Mouse (Mus musculus) lung, adult 2 months (tissue): ENCODE measurements around the gene Fam184b.

Experiments used
- CTCF ChIP-seq: fragments of 200-500 bp; IDR thresholded peaks from 2 replicates; pipeline ENCODE4 v1.5.1; 2011; ENCODE audit warnings: mild to moderate bottlenecking, low read length, control low read depth; ENCODE audit not compliant: insufficient read depth
- POLR2A ChIP-seq: fragments of 200-500 bp; IDR thresholded peaks from 2 replicates; pipeline ENCODE4 v1.6.1; 2011; ENCODE audit warnings: low read depth, mild to moderate bottlenecking, control low read depth, low read length, borderline replicate concordance; ENCODE audit errors: extremely low read depth

DNA sequence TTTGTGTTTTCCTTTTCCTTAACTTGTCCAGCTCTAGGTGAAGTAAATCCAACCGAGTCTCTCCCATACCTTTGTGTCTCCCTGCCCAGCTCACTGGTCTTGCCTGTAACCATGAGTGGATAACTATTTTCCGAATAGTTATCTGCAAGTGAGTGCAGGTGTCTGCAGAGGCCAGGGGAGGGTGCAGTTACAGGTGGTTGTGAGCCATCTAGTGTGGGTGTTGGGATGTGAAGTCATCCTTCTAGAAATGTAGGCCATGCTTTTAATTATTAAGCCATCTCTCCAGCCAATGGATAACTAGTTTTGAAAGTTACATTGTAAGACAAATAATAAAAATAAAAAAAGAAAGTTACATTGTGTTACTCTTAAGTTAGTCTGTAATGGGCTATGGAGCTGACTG is 125.9 kb downstream of the Fam184b start:
- TF ChIP-seq CTCF: no peak
- TF ChIP-seq POLR2A: no peak
